Mouse (Mus musculus): ENCODE measurements around the gene Ctnnb1.

Ctnnb1 gene

DNA sequence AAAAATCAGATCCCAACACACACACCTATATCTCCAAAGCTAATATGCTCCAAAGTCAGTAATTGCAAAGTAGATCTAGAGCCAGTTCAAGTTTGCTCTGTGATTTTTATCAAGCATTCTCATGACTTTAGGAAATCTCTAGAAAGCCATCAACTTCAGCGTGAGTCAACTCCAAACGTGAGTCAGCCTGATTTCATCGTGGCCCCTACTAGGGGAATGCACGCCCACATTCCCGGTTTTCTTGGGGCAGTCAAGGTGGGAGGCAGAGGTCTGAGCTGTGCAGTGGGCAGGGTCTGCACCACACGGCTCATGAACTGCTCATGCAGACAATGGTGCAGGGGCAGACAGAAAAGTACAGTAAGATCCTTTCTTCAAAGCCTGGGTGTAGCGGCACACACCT is 76.9 kb downstream of the Ctnnb1 start:
- DNase-seq: no peak
